Mouse (Mus musculus) forebrain, embryonic 14.5 days (tissue): ENCODE data around the gene Nup133. TPM values are rescaled to one million over a fixed set of nuclear protein-coding genes. Genes with fewer than 3 reads are reported as not detected.

Source experiments
- ATAC-seq: fragments of 200-750 bp; cut with Nextera tagmentation; 2 replicates; pipeline ENCODE4 v1.8.0; 2017; ENCODE audit warnings: mild to moderate bottlenecking, moderate library complexity
- DNase-seq: peaks from one replicate; pipeline ENCODE4 v3.0.0-alpha.2; 2015; ENCODE audit warnings: low spot score
- H3K27ac ChIP-seq: fragments of 300-500 bp; sonication (generic); 2 replicates; pipeline ENCODE4 v1.5.1; 2014; ENCODE audit warnings: low read depth, mild to moderate bottlenecking, control low read depth, low read length, moderate library complexity
- H3K27me3 ChIP-seq: fragments of 300-500 bp; sonication (generic); replicated peaks from 2 replicates; pipeline ENCODE4 v1.6.1; 2014; ENCODE audit warnings: low read length, control low read depth, mixed read lengths; ENCODE audit not compliant: control insufficient read depth, insufficient read depth
- H3K36me3 ChIP-seq: fragments of 300-500 bp; sonication (generic); 2 replicates; pipeline ENCODE4 v1.6.1; 2014; ENCODE audit warnings: low read length, control low read depth; ENCODE audit not compliant: control insufficient read depth, insufficient read depth
- H3K4me1 ChIP-seq: fragments of 300-500 bp; sonication (generic); 2 replicates; pipeline ENCODE4 v1.6.1; 2014; ENCODE audit warnings: antibody characterized with exemption, low read length, control low read depth; ENCODE audit not compliant: control insufficient read depth, insufficient read depth
- H3K4me2 ChIP-seq: fragments of 300-500 bp; sonication (generic); 2 replicates; pipeline ENCODE4 v1.6.1; 2014; ENCODE audit warnings: mild to moderate bottlenecking, control low read depth, low read length
- H3K4me3 ChIP-seq: fragments of 300-500 bp; sonication (generic); 2 replicates; pipeline ENCODE4 v1.5.1; 2014; ENCODE audit warnings: low read depth, low read length, control low read depth
- H3K9ac ChIP-seq: fragments of 300-500 bp; sonication (generic); 2 replicates; pipeline ENCODE4 v1.6.1; 2014; ENCODE audit warnings: mild to moderate bottlenecking, low read length, control low read depth, moderate library complexity
- H3K9me3 ChIP-seq: fragments of 300-500 bp; sonication (generic); replicated peaks from 2 replicates; pipeline ENCODE4 v1.6.1; 2016; ENCODE audit warnings: low read length, control low read depth, mixed read lengths; ENCODE audit not compliant: control insufficient read depth
- WGBS: fragments of 180-500 bp; shearing (Covaris S2); extraction: QIAGEN DNeasy Blood & Tissue Kit; methylation state at CpG from one replicate; pipeline ENCODE4 v1.1.7; 2014; 5-methylcytosine and 5-hydroxymethylcytosine counted together
- polyA plus RNA-seq: library from polyadenylated mRNA; unstranded; fragments of >200 nt; fragmentation: Nextera tagmentation; extraction: Ambion mirVana; gene quantifications from 2 replicates; pipeline ENCODE4 v1.2.1, GENCODE M21; 2014

Gene Nup133
- polyA plus RNA-seq, result 34.3 and 35.3 TPM in 2 replicates

GRCm38 (mm10) chr8:123948942-123949685, at the start of gene Nup133:
Nup133 (minus strand) TSS chr8:123949265.
- H3K4me2 ChIP-seq, result peak within 1 kb of the TSS; percentile 99
- peak within 1 kb of the TSS; percentile 100 for H3K4me3 ChIP-seq
- DNase-seq (peak; percentile 99), ATAC-seq (peak; percentile 84)
- peak within 1 kb of the TSS; percentile 77 for H3K27ac ChIP-seq
- H3K4me1 ChIP-seq, result peaks cover 9% of the 10 kb centered on the region
- no peaks in the 10 kb centered on the region for H3K9me3 ChIP-seq
- H3K27me3 ChIP-seq, result no peaks in the 10 kb centered on the region
- WGBS, result under 1% methylated on average over 77 of the region's 77 CpGs
- peak within 1 kb of the TSS; percentile 87 for H3K9ac ChIP-seq
- peaks cover 30% of the 10 kb centered on the region for H3K36me3 ChIP-seq

- H3K9me3 ChIP-seq, result no peaks in the 10 kb centered on the region
- no peak overlapping the region for H3K27ac ChIP-seq
- H3K27me3 ChIP-seq, result no peaks in the 10 kb centered on the region
- no peak for DNase-seq
- WGBS, result 90% methylated on average over 3 of the region's 3 CpGs
- H3K4me2 ChIP-seq, result no peak overlapping the region
- H3K4me1 ChIP-seq, result no peaks in the 10 kb centered on the region
- no peak overlapping the region for H3K9ac ChIP-seq
- peaks cover 15% of the 10 kb centered on the region for H3K36me3 ChIP-seq
- ATAC-seq, result no peak
- H3K4me3 ChIP-seq, result no peak overlapping the region
Measured at GRCm38 (mm10) chr8:123993997-123994396, 44.9 kb upstream of the Nup133 start.

- H3K27ac ChIP-seq, result no peak overlapping the region
- DNase-seq, result no peak
- no peak overlapping the region for H3K9ac ChIP-seq
- no peak overlapping the region for H3K4me2 ChIP-seq
- 91% methylated on average over 5 of the region's 5 CpGs for WGBS
- no peak overlapping the region for H3K4me3 ChIP-seq
- H3K4me1 ChIP-seq, result no peaks in the 10 kb centered on the region
- no peak for ATAC-seq
- H3K9me3 ChIP-seq, result no peaks in the 10 kb centered on the region
- H3K36me3 ChIP-seq, result peaks cover 15% of the 10 kb centered on the region
- H3K27me3 ChIP-seq, result no peaks in the 10 kb centered on the region
Measured at GRCm38 (mm10) chr8:123993597-123993996, 44.5 kb upstream of the Nup133 start.

- Histone ChIP-seq H3K36me3 (peaks cover 15% of the 10 kb centered on the region), H3K4me1 (no peaks in the 10 kb centered on the region), H3K27ac (no peak overlapping the region), H3K4me2 (no peak overlapping the region), H3K4me3 (no peak overlapping the region), H3K9ac (no peak overlapping the region), H3K27me3 (no peaks in the 10 kb centered on the region), H3K9me3 (no peaks in the 10 kb centered on the region)
- WGBS, result 71% methylated on average over 8 of the region's 8 CpGs
- ATAC-seq, result no peak
- DNase-seq, result peak; percentile 44
Measured at GRCm38 (mm10) chr8:123992587-123992986, 43.5 kb upstream of the Nup133 start.

- Histone ChIP-seq H3K36me3 (no peaks in the 10 kb centered on the region), H3K27ac (no peak overlapping the region), H3K4me3 (no peak overlapping the region), H3K9me3 (no peaks in the 10 kb centered on the region), H3K4me2 (no peak overlapping the region), H3K27me3 (no peaks in the 10 kb centered on the region), H3K9ac (no peak overlapping the region), H3K4me1 (no peaks in the 10 kb centered on the region)
- DNase-seq, result no peak
- no peak for ATAC-seq
- 89% methylated on average over 13 of the region's 13 CpGs for WGBS
Measured at GRCm38 (mm10) chr8:123990277-123991049, 41.4 kb upstream of the Nup133 start.

- no peak overlapping the region for H3K9ac ChIP-seq
- no peaks in the 10 kb centered on the region for H3K4me1 ChIP-seq
- DNase-seq (no peak), ATAC-seq (no peak)
- H3K4me3 ChIP-seq, result no peak overlapping the region
- no peaks in the 10 kb centered on the region for H3K27me3 ChIP-seq
- H3K9me3 ChIP-seq, result no peaks in the 10 kb centered on the region
- 84% methylated on average over 7 of the region's 7 CpGs for WGBS
- no peaks in the 10 kb centered on the region for H3K36me3 ChIP-seq
- no peak overlapping the region for H3K4me2 ChIP-seq
- no peak overlapping the region for H3K27ac ChIP-seq
Measured at GRCm38 (mm10) chr8:123989128-123989527, 40.1 kb upstream of the Nup133 start.

- Histone ChIP-seq H3K9ac (no peak overlapping the region), H3K4me2 (no peak overlapping the region), H3K4me3 (no peak overlapping the region), H3K27ac (no peak overlapping the region), H3K4me1 (no peaks in the 10 kb centered on the region), H3K36me3 (no peaks in the 10 kb centered on the region), H3K9me3 (no peaks in the 10 kb centered on the region), H3K27me3 (no peaks in the 10 kb centered on the region)
- ATAC-seq, result no peak
- WGBS, result 81% methylated on average over 6 of the region's 6 CpGs
- DNase-seq, result no peak
Measured at GRCm38 (mm10) chr8:123988605-123989038, 39.6 kb upstream of the Nup133 start.

- H3K4me2 ChIP-seq, result peak within 1 kb of the TSS; percentile 94
- 0 out of 2 replicates have a peak within 1 kb of the TSS, but pooled peaks have one; percentile 44 for H3K27ac ChIP-seq
- H3K9ac ChIP-seq, result peak within 1 kb of the TSS; percentile 83
- ATAC-seq, result peak; percentile 87
- peak within 1 kb of the TSS; percentile 60 for H3K4me3 ChIP-seq
- WGBS, result under 1% methylated on average over 44 of the region's 56 CpGs
- no peaks in the 10 kb centered on the region for H3K36me3 ChIP-seq
- DNase-seq, result peak; percentile 74
- H3K9me3 ChIP-seq, result no peaks in the 10 kb centered on the region
- peaks cover 10% of the 10 kb centered on the region for H3K4me1 ChIP-seq
- H3K27me3 ChIP-seq, result no peaks in the 10 kb centered on the region
Measured at GRCm38 (mm10) chr8:123982826-123983400, 33.8 kb upstream of the Nup133 start, which contains the start of gene Abcb10. Abcb10 (minus strand) TSS chr8:123983122.
